Mouse (Mus musculus) hindlimb bud, embryonic 11.5 days (tissue): ENCODE measurements at regions not wholly inside any gene's neighbourhood (a gene's known extent, or its start where the extent isn't known, plus 50 kb on each side); places are given as distances from the start of the nearest gene placed in this dataset.

ENCODE experiments used
- DNase-seq: peaks from one replicate; pipeline ENCODE4 v3.0.0-alpha.2; 2012; ENCODE audit warnings: low read depth, low spot score; ENCODE audit errors: extremely low spot score

DNA sequence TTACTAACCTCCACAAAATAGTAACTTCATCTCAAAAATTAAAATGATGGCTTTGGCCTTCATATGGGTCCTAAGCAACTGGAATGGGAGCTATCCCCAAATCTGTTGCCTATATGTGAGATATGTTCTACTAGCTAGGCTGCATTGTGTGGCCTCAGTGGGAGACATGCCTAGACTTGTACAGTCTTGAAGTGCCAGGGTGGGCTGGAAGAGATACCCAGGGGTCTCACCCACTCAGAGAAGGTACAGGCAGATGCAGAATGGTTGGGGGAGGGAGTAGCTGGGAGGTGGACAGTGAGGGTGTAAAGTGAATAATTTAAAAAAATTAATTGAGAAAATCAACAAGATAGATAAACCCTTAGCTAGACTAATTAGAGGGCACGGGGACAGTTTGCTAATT lies 106.9 kb upstream of the Ahr start:
- no peak for DNase-seq

DNA sequence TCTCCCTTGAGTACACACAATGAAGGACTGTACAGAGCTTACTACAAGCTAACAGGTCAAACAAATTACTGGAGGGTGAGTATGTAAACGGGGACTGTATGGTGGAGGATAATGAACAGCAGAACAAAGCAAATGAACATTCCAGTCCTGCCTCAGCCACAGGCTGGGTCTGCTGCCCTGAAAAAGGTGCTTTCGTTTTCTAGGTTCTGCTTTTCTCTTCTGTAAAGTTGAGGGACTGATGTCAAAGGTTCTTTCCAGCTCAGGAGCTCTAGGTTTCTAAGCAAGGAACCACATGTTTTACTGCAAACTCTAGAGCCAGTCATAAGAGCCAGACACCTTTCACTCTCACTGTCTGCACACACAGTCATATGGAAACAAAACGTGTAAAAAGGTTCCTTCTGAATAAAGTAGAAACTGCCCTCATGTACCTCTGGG lies 106.1 kb upstream of the Ahr start:
- DNase-seq: no peak

DNA sequence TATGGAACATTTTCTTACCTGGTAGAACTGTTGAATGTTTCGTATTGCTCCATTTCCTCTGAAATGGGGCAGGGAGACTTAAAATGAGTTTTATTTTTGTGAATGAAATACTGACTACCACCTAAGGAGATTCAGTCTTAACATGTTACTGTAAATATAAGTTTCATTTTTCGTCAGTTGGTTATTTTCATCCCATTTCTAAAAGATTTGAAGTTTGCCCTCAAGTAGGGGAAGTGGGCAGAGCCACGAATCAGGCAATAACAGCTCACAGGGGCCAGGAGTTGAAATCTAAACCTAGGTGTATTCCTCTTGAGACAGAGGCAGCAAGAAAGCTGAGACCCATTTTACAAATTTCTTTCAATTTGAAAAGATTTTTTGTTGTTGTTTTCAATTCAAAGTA lies 88.6 kb upstream of the Ahr start:
- no peak for DNase-seq

DNA sequence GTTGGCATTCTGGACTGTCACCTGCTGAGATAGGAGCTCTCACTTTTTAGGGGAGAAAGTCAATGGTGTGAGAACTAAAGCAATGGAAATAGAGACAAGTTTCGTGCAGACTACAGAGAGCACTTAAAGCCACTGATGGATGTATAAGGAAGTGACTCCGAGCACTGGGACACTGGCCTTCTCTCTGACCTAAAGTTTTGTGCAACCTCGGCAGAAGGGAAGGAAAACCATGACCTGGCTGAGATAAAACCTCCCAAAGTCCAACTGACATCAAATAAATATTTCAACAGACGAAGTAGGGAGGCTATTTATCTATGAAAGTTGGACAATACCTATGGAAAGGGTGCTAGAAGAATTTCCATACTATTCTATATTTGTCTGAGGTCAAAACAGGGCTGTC lies 80.0 kb upstream of the Ahr start:
- no peak for DNase-seq

GRCm38 (mm10) chr12:35607652-35608051 lies 72.8 kb upstream of the Ahr start:
- no peak for DNase-seq

- DNase-seq: no peak
Observed at GRCm38 (mm10) chr12:35603742-35604141, 68.9 kb upstream of the Ahr start.

- DNase-seq: no peak
Observed at GRCm38 (mm10) chr12:35602589-35602988, 67.8 kb upstream of the Ahr start.

GRCm38 (mm10) chr12:35598298-35598697 lies 63.5 kb upstream of the Ahr start:
- no peak for DNase-seq

GRCm38 (mm10) chr12:35592866-35593265 lies 58.0 kb upstream of the Ahr start:
- no peak for DNase-seq
